Mouse (Mus musculus): ENCODE measurements around the gene Spns1.
"Not testable (repeated sequence)": the region's sequence is repeated elsewhere in the genome, so short reads cannot be mapped to it uniquely, and the experiment has no call there.

- TF ChIP-seq CTCF (IDR thresholded peaks at IDR 0.05; ENCODE audit: borderline replicate concordance, extremely low read depth, insufficient read depth, insufficient read length); POLR2A (IDR thresholded peaks at IDR 0.05; ENCODE audit: borderline replicate concordance, extremely low read depth, insufficient read depth, insufficient read length, poor library complexity, severe bottlenecking): not testable (repeated sequence)
These were observed 48.4 kb downstream of the Spns1 start for GRCm38 (mm10) chr7:126328848-126329247.
